Comparison of ENCODE assay signal across 8 mouse cellular contexts in the genomic region with DNA sequence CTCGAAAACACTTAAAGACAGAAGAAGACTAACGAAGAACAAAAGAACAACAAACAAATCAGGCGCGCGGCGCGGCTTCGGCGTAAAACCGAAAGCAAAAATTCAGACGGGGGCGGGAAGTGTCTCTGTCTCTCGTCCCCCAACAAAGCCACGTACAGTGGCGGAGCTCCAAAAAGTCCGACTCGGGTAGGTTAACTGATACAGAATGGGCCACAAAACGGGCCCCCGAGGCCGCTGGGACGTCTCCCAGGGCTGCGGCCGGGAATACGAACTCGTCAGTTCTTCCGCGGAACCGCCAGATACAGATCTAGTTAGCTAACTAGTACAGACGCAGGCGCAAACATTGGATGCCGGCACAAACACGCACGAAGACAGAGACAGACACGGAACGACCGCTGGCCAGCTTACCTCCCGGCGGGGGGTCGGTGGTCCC. TPM values are rescaled to one million over a fixed set of nuclear protein-coding genes. Genes with fewer than 3 reads are reported as not detected.
DNase-seq lines count a peak whose midpoint lies in the region; ATAC-seq and TF ChIP-seq lines count a peak whose summit lies in the region.
"Not testable (repeated sequence)": the region's sequence is repeated elsewhere in the genome, so short reads cannot be mapped to it uniquely, and the experiment has no call there.

No protein-coding gene starts in this region.

- peaks cover 16% of the 10 kb centered on the region; the same call in 1 of the 2 replicates for H3K27me3 ChIP-seq in hindbrain, embryonic 14.5 days (ENCODE audit: control insufficient read depth, insufficient read depth, low read length)
- H3K27me3 ChIP-seq in liver, adult 2 months (ENCODE audit: control insufficient read depth, insufficient read depth, low read length); spleen, adult 2 months (ENCODE audit: control insufficient read depth, insufficient read depth, low read length): not testable (repeated sequence)
- H3K27me3 ChIP-seq in midbrain, embryonic 13.5 days, result peaks cover 11% of the 10 kb centered on the region; the same call in 1 of the 2 replicates

- H3K79me2 ChIP-seq in liver, adult 2 months (ENCODE audit: control insufficient read depth, insufficient read depth, low read length), result not testable (repeated sequence)

- H3K36me3 ChIP-seq in hindbrain, embryonic 14.5 days (replicated peaks; ENCODE audit: control insufficient read depth, insufficient read depth); liver, adult 2 months (ENCODE audit: control insufficient read depth, insufficient read depth, low read length); midbrain, embryonic 13.5 days; spleen, adult 2 months (ENCODE audit: control insufficient read depth, insufficient read depth, low read length): not testable (repeated sequence)

- TF ChIP-seq CTCF in embryonic fibroblast, embryonic 13.5 days (IDR thresholded peaks at IDR 0.05; ENCODE audit: borderline replicate concordance, insufficient read depth, low read length); liver, adult 2 months (IDR thresholded peaks at IDR 0.05; ENCODE audit: low read depth, low read length); spleen, adult 2 months (IDR thresholded peaks at IDR 0.05; ENCODE audit: extremely low read depth, insufficient read depth, insufficient read length, insufficient replicate concordance): not testable (repeated sequence)

- H3K9ac ChIP-seq in hindbrain, embryonic 14.5 days; liver, adult 2 months (ENCODE audit: low read depth, low read length); midbrain, embryonic 13.5 days (replicated peaks): not testable (repeated sequence)

- H3K9me3 ChIP-seq in hindbrain, embryonic 14.5 days (ENCODE audit: control insufficient read depth, low read length); midbrain, embryonic 13.5 days: not testable (repeated sequence)

- not testable (repeated sequence) for ATAC-seq in hindbrain, embryonic 14.5 days (ENCODE audit: low FRiP score); midbrain, embryonic 13.5 days

- peak overlapping the region; percentile 25; the same call in 1 of the 2 replicates for H3K4me3 ChIP-seq in embryonic fibroblast, embryonic 13.5 days (ENCODE audit: insufficient read depth, low read length)
- H3K4me3 ChIP-seq in hindbrain, embryonic 14.5 days (replicated peaks; ENCODE audit: low read length), result peak overlapping the region; percentile 22; the same call in 1 of the 2 replicates
- H3K4me3 ChIP-seq in liver, adult 2 months (ENCODE audit: insufficient read depth, low read depth, low read length), result peak overlapping the region; percentile 24; the same call in 1 of the 2 replicates
- peak overlapping the region; percentile 25 for H3K4me3 ChIP-seq in midbrain, embryonic 13.5 days (replicated peaks)
- peak overlapping the region; percentile 55 for H3K4me3 ChIP-seq in spleen, adult 2 months (ENCODE audit: extremely low read depth, insufficient read depth, insufficient read length)

- 31% methylated on average over 22 of the region's 39 CpGs for WGBS in hindbrain, embryonic 14.5 days
- 60% methylated on average over 33 of the region's 39 CpGs for WGBS in liver, adult 2 months
- 44% methylated on average over 25 of the region's 39 CpGs for WGBS in midbrain, embryonic 13.5 days
- WGBS in spleen, adult 2 months, result 41% methylated on average over 29 of the region's 39 CpGs

- peak overlapping the region; percentile 38 for H3K4me2 ChIP-seq in hindbrain, embryonic 14.5 days (replicated peaks)
- H3K4me2 ChIP-seq in midbrain, embryonic 13.5 days (replicated peaks), result peak overlapping the region; percentile 34

- not testable (repeated sequence) for H3K27ac ChIP-seq in embryonic fibroblast, embryonic 13.5 days (ENCODE audit: insufficient read depth, low read length); hindbrain, embryonic 14.5 days; liver, adult 2 months (replicated peaks; ENCODE audit: insufficient read depth, low read depth, low read length); midbrain, embryonic 13.5 days; spleen, adult 2 months (ENCODE audit: insufficient read depth, low read length)

- peak; percentile 58 to 91 for DNase-seq in adrenal gland, adult (ENCODE audit: inconsistent age in 2 of 2, low spot score in 1 of 2)
- DNase-seq in heart, adult 18-20 months, result peak; percentile 45 to 56
- DNase-seq in hindbrain, embryonic 14.5 days (ENCODE audit: low spot score); liver, adult 2 months (ENCODE audit: extremely low read depth, low read depth, low spot score): not testable (repeated sequence)
- DNase-seq in layer of hippocampus, adult 18-20 months (ENCODE audit: low spot score in 2 of 2), result peak; percentile 56 to 61
- DNase-seq in spleen, adult 2 months (ENCODE audit: low read depth in 1 of 2, low spot score in 2 of 2), result peak in 1 of 2 experiments; percentile 8

- not testable (repeated sequence) for H3K4me1 ChIP-seq in embryonic fibroblast, embryonic 13.5 days (ENCODE audit: control insufficient read depth, insufficient read depth, low read length); hindbrain, embryonic 14.5 days (replicated peaks; ENCODE audit: control insufficient read depth, insufficient read depth, low read length); liver, adult 2 months (ENCODE audit: control insufficient read depth, insufficient read depth, low read length); midbrain, embryonic 13.5 days (replicated peaks); spleen, adult 2 months (ENCODE audit: control insufficient read depth, insufficient read depth, insufficient read length)

- TF ChIP-seq POLR2A in embryonic fibroblast, embryonic 13.5 days (IDR thresholded peaks at IDR 0.05; ENCODE audit: low read depth, low read length); liver, adult 2 months (IDR thresholded peaks at IDR 0.05; ENCODE audit: extremely low read depth, insufficient read depth, low read length); spleen, adult 2 months (IDR thresholded peaks at IDR 0.05; ENCODE audit: low read depth, low read length): not testable (repeated sequence)

RNA-seq across cellular contexts. Expression of a gene that starts 31.4 kb away (rescaled TPM):
- 24.2 and 25.5 TPM in 2 replicates for polyA plus RNA-seq in embryonic fibroblast, embryonic 13.5 days (2011; ENCODE audit: insufficient read length, low read depth, missing spikeins)
- 100 to 1,000 TPM; 147 to 157 TPM for total RNA-seq in heart, adult 18-20 months (2021)
- 26.0 and 26.6 TPM in 2 replicates for polyA plus RNA-seq in hindbrain, embryonic 14.5 days (2014; fragmentation: Nextera tagmentation; extraction: Ambion mirVana)
- 10 to 100 TPM; 40.9 to 42.9 TPM for total RNA-seq in layer of hippocampus, adult 18-20 months (2021)
- 37.7 and 53.6 TPM in 2 replicates for total RNA-seq in liver, adult 2 months (2014; rRNA removed)
- 58.0 and 81.5 TPM in 2 replicates for polyA plus RNA-seq in liver, adult 2 months (2012; rRNA removed)
- polyA plus RNA-seq in midbrain, embryonic 13.5 days (2015; fragmentation: Nextera tagmentation; extraction: Ambion mirVana), result 25.3 and 27.7 TPM in 2 replicates
- polyA plus RNA-seq in spleen, adult 2 months (2012; rRNA removed), result 5.5 and 6.5 TPM in 2 replicates

RNA-seq across cellular contexts. Expression of a gene that starts 59.4 kb away (rescaled TPM):
- 380 and 384 TPM in 2 replicates for polyA plus RNA-seq in embryonic fibroblast, embryonic 13.5 days (2011; ENCODE audit: insufficient read length, low read depth, missing spikeins)
- 10 to 100 TPM; 13.1 to 17.2 TPM for total RNA-seq in heart, adult 18-20 months (2021)
- 28.7 and 34.7 TPM in 2 replicates for polyA plus RNA-seq in hindbrain, embryonic 14.5 days (2014; fragmentation: Nextera tagmentation; extraction: Ambion mirVana)
- 10 to 100 TPM; 13.9 to 16.3 TPM for total RNA-seq in layer of hippocampus, adult 18-20 months (2021)
- 27.9 and 32.8 TPM in 2 replicates for total RNA-seq in liver, adult 2 months (2014; rRNA removed)
- polyA plus RNA-seq in liver, adult 2 months (2012; rRNA removed), result 22.5 and 27.6 TPM in 2 replicates
- polyA plus RNA-seq in midbrain, embryonic 13.5 days (2015; fragmentation: Nextera tagmentation; extraction: Ambion mirVana), result 26.7 and 27.8 TPM in 2 replicates
- 15.3 and 17.4 TPM in 2 replicates for polyA plus RNA-seq in spleen, adult 2 months (2012; rRNA removed)

Comparison
In these comparisons a context has a peak if more than half of its experiments do, and no peak if none do; other contexts are left out.
1. RNA of a gene that starts 59.4 kb away (polyA plus RNA-seq): 380 to 384 TPM in embryonic fibroblast, embryonic 13.5 days; 28.7 to 34.7 TPM in hindbrain, embryonic 14.5 days, 26.7 to 27.8 TPM in midbrain, embryonic 13.5 days, 22.5 to 27.6 TPM in liver, adult 2 months and 15.3 to 17.4 TPM in spleen, adult 2 months; every median in the first group is over 10 times any median in the second.
2. Peak in every context shown above with its lines, with median percentiles within 50 percentile points of each other: H3K4me3 ChIP-seq.